Mouse (Mus musculus): ENCODE measurements around the gene Snx27. TPM values are rescaled to one million over a fixed set of nuclear protein-coding genes. Genes with fewer than 3 reads are reported as not detected.

Snx27 gene
- polyA plus RNA-seq, 1 experiment from 2014 or later: 21.5 TPM

- H3K4me1 ChIP-seq (ENCODE audit: insufficient read depth, low read depth, low read length): no peaks in the 10 kb centered on the region
- no peaks in the 10 kb centered on the region for H3K9me3 ChIP-seq (ENCODE audit: low read length)
- TF ChIP-seq CTCF (IDR thresholded peaks at IDR 0.05) (no peak), EP300 (IDR thresholded peaks at IDR 0.05) (no peak)
- no peak overlapping the region for H3K4me3 ChIP-seq (ENCODE audit: low read depth, low read length)
- H3K36me3 ChIP-seq (ENCODE audit: insufficient read depth, low read length): no peaks in the 10 kb centered on the region
- H3K4me2 ChIP-seq (replicated peaks; ENCODE audit: low read depth, low read length): no peak overlapping the region
- ATAC-seq (no peak), DNase-seq (ENCODE audit: low spot score) (no peak)
- H3K27ac ChIP-seq (ENCODE audit: low read length): no peak overlapping the region
- H3K9ac ChIP-seq (replicated peaks; ENCODE audit: low read depth): no peak overlapping the region
- WGBS: 62% methylated on average over 3 of the region's 3 CpGs
- H3K27me3 ChIP-seq (replicated peaks; ENCODE audit: insufficient read depth, low read length): no peaks in the 10 kb centered on the region
These were observed 113.6 kb downstream of the Snx27 start for GRCm38 (mm10) chr3:94468931-94469330.

GRCm38 (mm10) chr3:94465632-94466430 is 116.7 kb downstream of the Snx27 start:
- Histone ChIP-seq H3K4me3 (ENCODE audit: low read depth, low read length) (no peak overlapping the region), H3K27me3 (replicated peaks; ENCODE audit: insufficient read depth, low read length) (no peaks in the 10 kb centered on the region), H3K9me3 (ENCODE audit: low read length) (no peaks in the 10 kb centered on the region), H3K4me1 (ENCODE audit: insufficient read depth, low read depth, low read length) (no peaks in the 10 kb centered on the region), H3K9ac (replicated peaks; ENCODE audit: low read depth) (no peak overlapping the region), H3K4me2 (replicated peaks; ENCODE audit: low read depth, low read length) (no peak overlapping the region), H3K27ac (ENCODE audit: low read length) (no peak overlapping the region), H3K36me3 (ENCODE audit: insufficient read depth, low read length) (no peaks in the 10 kb centered on the region)
- ATAC-seq: no peak
- DNase-seq (ENCODE audit: low spot score): no peak
- no peak for TF ChIP-seq EP300 (IDR thresholded peaks at IDR 0.05)
- TF ChIP-seq CTCF (IDR thresholded peaks at IDR 0.05): no peak
- 76% methylated on average over 13 of the region's 13 CpGs for WGBS

GRCm38 (mm10) chr3:94463926-94464578 is 118.5 kb downstream of the Snx27 start:
- peak; percentile 95 for ATAC-seq

GRCm38 (mm10) chr3:94459834-94460233 is 122.7 kb downstream of the Snx27 start:
- H3K4me1 ChIP-seq (ENCODE audit: insufficient read depth, low read depth, low read length): no peaks in the 10 kb centered on the region
- H3K9ac ChIP-seq (replicated peaks; ENCODE audit: low read depth): no peak overlapping the region
- no peak for DNase-seq (ENCODE audit: low spot score)
- H3K36me3 ChIP-seq (ENCODE audit: insufficient read depth, low read length): no peaks in the 10 kb centered on the region
- no peak for ATAC-seq
- WGBS: 79% methylated on average over 2 of the region's 2 CpGs
- H3K9me3 ChIP-seq (ENCODE audit: low read length): no peaks in the 10 kb centered on the region
- no peak overlapping the region for H3K27ac ChIP-seq (ENCODE audit: low read length)
- TF ChIP-seq CTCF (IDR thresholded peaks at IDR 0.05) (no peak), EP300 (IDR thresholded peaks at IDR 0.05) (no peak)
- H3K27me3 ChIP-seq (replicated peaks; ENCODE audit: insufficient read depth, low read length): no peaks in the 10 kb centered on the region
- H3K4me3 ChIP-seq (ENCODE audit: low read depth, low read length): no peak overlapping the region
- H3K4me2 ChIP-seq (replicated peaks; ENCODE audit: low read depth, low read length): no peak overlapping the region

More at GRCm38 (mm10) chr3:94463926-94464578, 118.5 kb downstream of the Snx27 start:
- Histone ChIP-seq H3K36me3 (ENCODE audit: insufficient read depth, low read length) (no peaks in the 10 kb centered on the region), H3K4me3 (ENCODE audit: low read depth, low read length) (no peak overlapping the region), H3K4me1 (ENCODE audit: insufficient read depth, low read depth, low read length) (no peaks in the 10 kb centered on the region), H3K4me2 (replicated peaks; ENCODE audit: low read depth, low read length) (no peak overlapping the region), H3K9ac (replicated peaks; ENCODE audit: low read depth) (no peak overlapping the region), H3K9me3 (ENCODE audit: low read length) (no peaks in the 10 kb centered on the region), H3K27me3 (replicated peaks; ENCODE audit: insufficient read depth, low read length) (no peaks in the 10 kb centered on the region), H3K27ac (ENCODE audit: low read length) (no peak overlapping the region)
- TF ChIP-seq EP300 (IDR thresholded peaks at IDR 0.05) (no peak), CTCF (IDR thresholded peaks at IDR 0.05) (no peak)
- DNase-seq (ENCODE audit: low spot score): peak; percentile 87
- 37% methylated on average over 11 of the region's 11 CpGs for WGBS

- WGBS: 70% methylated on average over 3 of the region's 3 CpGs
- no peak for TF ChIP-seq CTCF (IDR thresholded peaks at IDR 0.05)
- no peak for TF ChIP-seq EP300 (IDR thresholded peaks at IDR 0.05)
- Histone ChIP-seq H3K9me3 (ENCODE audit: low read length) (no peaks in the 10 kb centered on the region), H3K9ac (replicated peaks; ENCODE audit: low read depth) (no peak overlapping the region), H3K4me1 (ENCODE audit: insufficient read depth, low read depth, low read length) (no peaks in the 10 kb centered on the region), H3K4me2 (replicated peaks; ENCODE audit: low read depth, low read length) (no peak overlapping the region), H3K27ac (ENCODE audit: low read length) (no peak overlapping the region), H3K36me3 (ENCODE audit: insufficient read depth, low read length) (no peaks in the 10 kb centered on the region), H3K4me3 (ENCODE audit: low read depth, low read length) (no peak overlapping the region), H3K27me3 (replicated peaks; ENCODE audit: insufficient read depth, low read length) (no peaks in the 10 kb centered on the region)
- DNase-seq (ENCODE audit: low spot score): no peak
- ATAC-seq: no peak
These were observed 125.5 kb downstream of the Snx27 start for GRCm38 (mm10) chr3:94457055-94457454.

GRCm38 (mm10) chr3:94456529-94457000 is 126.0 kb downstream of the Snx27 start:
- DNase-seq (ENCODE audit: low spot score) (peak; percentile 97), ATAC-seq (peak; percentile 96)
- Histone ChIP-seq H3K4me3 (ENCODE audit: low read depth, low read length) (no peak overlapping the region), H3K36me3 (ENCODE audit: insufficient read depth, low read length) (no peaks in the 10 kb centered on the region), H3K27me3 (replicated peaks; ENCODE audit: insufficient read depth, low read length) (no peaks in the 10 kb centered on the region), H3K4me2 (replicated peaks; ENCODE audit: low read depth, low read length) (no peak overlapping the region), H3K27ac (ENCODE audit: low read length) (no peak overlapping the region), H3K9ac (replicated peaks; ENCODE audit: low read depth) (no peak overlapping the region), H3K9me3 (ENCODE audit: low read length) (no peaks in the 10 kb centered on the region), H3K4me1 (ENCODE audit: insufficient read depth, low read depth, low read length) (no peaks in the 10 kb centered on the region)
- WGBS: 2% methylated on average over 12 of the region's 12 CpGs
- peak; percentile 89 for TF ChIP-seq CTCF (IDR thresholded peaks at IDR 0.05)
- no peak for TF ChIP-seq EP300 (IDR thresholded peaks at IDR 0.05)

Measured in lung, postnatal 0 days (tissue).